Mouse (Mus musculus): ENCODE data around the gene Vamp5.

Gene Vamp5

DNA sequence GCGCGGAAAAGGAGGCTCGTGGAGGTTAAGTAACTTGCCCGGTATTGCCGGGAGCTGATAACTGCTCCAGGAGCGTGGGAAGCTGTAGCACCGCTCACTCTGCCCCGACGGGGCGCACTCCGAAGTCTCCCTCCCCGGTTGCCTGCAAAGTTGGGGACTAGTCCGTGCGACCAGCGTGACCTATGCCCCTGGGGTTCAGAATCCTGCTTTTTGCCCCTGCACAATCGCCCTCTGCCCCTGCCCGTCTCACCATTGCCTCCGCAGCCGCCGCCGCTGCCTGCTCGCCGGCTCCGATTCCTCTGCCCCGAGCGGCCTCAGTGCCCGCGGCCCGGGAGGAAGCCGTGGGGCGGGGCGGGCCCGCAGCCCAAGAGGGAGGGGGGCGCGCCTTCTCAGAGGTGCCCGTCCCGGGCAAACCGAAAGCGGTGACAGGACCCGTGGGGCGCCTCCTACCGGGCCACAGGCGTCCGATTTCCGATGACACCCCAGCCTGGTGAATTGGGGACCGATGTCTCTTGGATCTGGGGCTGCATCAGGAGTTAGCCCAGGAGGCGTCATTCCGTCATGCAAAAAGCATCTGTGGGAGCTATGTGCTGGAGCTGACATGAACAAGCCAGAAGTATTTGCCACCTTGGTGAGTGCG is at the start of gene Vamp5:
Vamp5 (minus strand) TSS at position 338 of the 640 bp plus-strand sequence.
- DNase-seq (ENCODE audit: low spot score in 2 of 2), result peak; percentile 88 to 89

DNA sequence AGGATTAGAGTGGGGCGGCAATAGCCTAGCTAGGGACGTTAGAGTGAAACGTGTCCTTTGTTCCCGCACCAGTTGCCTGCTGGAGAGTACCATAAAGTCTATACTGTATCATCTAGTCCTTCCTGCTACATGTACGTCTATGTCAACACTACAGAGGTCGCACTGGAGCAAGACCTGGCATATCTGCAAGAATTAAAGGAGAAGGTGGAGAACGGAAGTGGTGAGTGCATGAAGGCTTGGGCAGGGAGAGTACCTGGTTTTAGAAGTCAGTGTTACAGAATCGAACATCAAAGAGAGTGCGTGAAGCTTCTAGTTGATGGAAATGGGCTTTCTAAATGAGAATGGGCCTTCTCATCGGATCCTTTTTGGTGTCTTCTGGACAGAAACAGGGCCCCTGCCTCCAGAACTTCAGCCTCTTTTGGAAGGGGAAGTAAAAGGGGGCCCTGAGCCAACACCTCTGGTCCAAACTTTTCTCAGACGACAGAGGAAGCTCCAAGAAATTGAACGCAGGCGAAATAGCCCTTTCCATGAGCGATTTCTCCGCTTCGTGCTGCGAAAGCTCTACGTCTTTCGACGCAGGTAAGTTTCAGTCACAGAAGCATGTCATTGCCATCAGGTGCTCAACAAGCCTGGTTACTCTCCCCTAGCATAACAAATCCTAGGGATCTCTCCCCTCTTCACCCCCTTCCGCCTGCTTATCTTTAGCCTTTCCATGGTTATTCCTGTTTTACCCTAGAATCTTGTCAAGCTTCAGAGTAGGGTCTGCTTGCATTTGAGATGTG is 49.0 kb upstream of the Vamp5 start:
- no peak for DNase-seq (ENCODE audit: low spot score in 2 of 2)

DNA sequence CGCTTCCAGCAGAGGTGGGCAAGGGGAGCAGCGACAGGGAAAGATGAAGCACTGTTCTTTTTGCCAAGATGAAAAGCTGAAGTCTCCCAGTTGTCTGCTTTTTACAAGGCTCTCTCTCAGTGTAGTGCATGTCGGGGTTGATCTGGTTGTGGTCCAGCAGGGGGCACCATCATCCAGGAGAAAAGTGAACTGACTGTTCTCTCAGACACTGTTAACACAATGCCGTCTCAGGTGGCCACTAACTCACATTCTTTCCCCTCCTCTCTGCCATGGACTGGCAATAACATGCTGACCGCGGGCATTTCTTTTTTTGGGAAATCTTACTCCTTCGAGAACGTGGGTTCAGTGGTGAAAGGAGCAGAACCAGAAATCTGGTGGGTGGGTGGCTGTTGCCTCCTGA is 47.8 kb upstream of the Vamp5 start:
- DNase-seq (ENCODE audit: low spot score in 2 of 2), result peak; percentile 38 to 74

DNA sequence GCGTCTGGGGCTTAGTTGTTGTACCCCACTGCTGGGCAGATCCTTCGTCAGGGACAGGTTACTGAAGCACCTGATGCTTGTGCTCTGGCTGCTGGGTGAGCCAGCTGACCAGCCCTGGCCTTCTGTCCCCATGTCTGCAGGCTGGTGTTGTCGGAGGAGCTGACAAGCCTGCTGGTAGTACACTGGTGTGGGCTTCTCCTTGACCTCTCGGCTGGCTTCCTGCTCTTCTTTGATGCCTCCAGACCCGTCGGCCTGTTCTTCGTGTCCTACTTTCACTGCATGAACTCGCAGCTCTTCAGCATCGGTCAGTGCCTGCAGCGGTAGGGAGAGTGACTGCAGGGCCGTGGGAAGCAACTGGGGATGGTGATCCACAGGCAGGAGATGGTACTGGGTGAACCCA is 45.4 kb upstream of the Vamp5 start:
- DNase-seq (ENCODE audit: low spot score in 2 of 2), result no peak

DNA sequence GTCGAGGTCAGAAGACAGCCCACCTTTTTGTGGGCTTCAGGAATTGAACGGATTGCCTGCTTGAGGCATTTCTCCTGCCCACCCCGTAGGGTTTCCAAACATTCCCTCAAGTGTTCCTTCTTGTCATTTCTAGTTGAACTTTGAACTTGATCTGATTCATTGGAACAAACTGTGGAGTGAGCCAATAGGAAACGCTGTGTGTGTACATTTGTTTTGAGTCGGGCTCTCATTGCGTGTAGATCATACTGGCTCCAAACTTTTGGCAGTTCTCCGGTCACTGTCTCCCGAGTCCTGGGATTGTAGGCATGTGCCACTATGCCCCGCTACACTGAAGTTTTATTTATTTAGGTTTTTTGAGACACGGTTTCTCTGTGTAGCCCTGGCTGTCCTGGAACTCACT is 40.6 kb upstream of the Vamp5 start:
- no peak for DNase-seq (ENCODE audit: low spot score in 2 of 2)

DNA sequence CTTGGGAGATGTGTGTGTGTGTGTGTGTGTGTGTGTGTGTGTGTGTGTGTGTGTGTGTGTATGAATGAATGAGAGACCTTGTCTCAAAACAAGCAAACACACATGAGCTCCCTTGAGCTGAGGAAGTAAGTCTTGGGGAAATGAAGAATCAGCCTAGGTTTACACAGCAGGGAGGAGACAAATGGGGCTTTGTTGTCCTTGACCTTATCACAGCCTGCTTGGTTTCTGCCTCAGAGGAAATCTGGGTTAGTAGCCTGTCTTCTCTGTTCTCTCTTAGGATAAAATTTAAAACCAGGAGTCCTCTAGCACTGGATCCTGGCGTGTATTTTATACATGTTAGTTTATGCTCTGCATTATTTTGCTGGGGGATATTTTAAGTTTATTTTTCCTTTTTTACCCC is 39.5 kb upstream of the Vamp5 start:
- DNase-seq (ENCODE audit: low spot score in 2 of 2), result no peak

DNA sequence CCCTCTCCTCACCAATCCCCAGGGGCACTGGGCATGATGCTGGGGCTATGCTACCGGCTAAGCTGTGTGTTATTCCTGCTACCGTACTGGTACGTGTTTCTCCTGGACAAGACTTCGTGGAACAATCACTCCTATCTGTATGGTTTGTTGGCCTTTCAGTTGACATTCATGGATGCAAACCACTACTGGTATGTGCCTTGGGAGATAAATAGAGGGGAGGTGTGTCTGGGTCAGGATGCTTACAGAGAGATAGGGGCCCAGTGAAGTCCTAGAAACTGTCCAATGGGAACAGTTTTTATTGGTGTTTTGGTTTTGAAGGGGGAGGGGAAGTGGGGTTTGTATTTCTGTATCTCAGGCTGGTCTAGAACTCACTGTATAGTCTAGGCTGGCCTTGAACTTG is 38.0 kb upstream of the Vamp5 start:
- DNase-seq (ENCODE audit: low spot score in 2 of 2), result no peak

DNA sequence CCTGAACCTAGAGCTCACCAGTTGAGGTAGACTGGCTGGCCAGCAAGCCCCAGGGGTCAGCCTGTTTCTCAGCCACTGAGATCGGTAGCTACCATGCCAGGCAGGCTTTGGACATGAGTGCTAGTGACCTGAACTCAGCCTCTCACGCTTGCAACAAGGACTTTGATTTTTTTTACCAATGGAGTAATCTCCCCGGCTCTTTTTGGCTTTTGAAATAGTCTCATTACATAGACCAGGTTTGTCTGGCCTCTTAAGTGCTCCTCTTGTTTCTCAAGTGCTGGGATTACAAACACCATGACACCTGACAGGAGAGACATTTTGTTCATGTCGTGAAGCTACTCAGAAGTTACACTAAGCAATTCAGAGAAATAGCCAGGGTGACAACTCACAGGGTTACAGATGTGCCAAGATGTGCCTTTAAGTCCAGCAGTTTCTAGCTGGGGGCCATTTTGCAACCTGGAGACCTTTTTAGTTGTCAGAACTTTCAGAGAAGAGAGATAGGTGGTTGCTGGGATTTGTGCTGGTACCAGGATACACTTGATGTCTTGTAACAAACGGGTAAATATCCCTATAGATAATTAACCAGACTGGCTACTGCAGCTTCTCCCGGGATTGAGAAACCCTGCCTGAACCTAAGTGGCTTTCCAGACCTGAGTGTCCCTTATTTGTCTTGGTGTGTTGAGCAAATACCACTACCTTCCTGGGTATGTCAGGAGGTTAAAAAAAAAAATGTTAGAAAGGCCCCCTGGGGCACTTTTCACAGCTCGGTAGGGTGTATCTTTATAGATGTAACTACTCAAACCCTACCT is 35.9 kb upstream of the Vamp5 start:
- no peak for DNase-seq (ENCODE audit: low spot score in 2 of 2)

DNA sequence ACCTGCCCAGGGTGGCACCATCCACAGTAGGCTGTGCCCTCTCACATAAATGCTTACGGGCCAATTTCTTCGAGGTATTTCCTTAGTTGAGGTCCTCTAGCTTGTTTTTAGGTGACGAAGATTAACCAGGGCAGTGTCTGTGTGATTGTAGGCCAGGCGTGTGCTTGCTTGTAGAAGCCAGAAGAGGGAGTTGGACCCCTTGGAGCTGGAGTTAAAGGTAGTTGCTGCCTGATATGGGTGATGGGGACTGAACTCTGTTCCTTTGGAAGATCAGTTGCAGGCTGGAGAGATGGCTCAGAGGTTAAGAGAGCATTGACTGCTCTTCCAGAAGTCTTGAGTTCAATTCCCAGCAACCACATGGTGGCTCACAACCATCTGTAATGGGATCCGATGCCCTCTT is 34.9 kb upstream of the Vamp5 start:
- no peak for DNase-seq (ENCODE audit: low spot score in 2 of 2)

DNA sequence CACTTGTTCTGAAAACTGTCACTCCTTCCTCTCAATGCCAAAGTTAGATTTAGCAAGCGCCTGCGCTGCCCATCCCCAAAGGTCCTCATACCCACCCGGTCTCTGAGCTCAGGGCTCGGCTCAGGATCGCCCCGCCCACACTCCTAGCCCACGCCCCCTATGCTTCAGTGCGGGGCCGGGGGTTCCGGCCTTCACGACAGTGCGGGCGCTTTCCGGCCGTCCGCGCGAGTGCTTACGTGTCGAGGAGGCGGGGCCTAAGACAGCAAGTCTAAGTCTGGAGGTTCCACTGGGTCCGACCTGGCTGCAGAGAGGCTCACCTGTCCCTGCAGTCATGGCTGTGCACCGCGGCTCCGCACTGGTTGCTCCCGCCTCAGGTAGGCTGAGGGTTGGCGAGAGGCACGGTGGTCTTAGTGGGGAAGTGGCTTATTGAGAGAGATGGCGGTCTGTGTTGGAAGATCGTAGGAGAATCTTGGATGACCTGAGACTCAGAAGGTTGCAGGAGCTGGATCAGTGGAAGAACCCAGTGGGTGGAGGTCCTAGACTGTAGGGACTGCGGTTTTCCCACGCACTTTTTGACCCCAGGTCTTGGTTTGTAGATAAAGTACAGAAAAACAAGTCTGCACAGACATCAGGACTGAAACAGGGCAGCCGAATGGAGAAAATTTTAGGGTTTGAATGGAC is 33.9 kb upstream of the Vamp5 start, which contains the start of gene Ggcx:
Ggcx (plus strand) TSS at position 233 of the 681 bp plus-strand sequence.
- peak; percentile 95 to 97 for DNase-seq (ENCODE audit: low spot score in 2 of 2)

DNA sequence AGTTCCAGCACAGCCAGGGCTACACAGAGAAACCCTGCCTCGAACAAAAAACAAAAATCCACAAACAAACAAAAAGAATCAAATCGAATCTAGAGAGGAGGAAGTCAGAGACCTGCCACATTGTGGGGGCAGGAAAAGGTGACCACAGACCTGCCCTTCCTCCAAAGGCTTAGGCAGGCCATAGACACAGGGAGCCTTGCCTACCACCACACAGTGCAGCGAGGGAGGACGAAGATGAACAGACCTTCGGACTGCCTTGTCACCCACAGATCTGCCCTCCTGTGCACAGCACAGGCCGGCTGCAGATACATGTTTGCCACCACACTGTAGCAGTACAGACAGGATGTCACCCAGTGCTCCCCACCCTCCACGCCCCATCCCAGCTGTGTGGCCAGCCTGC is 30.2 kb upstream of the Vamp5 start:
- no peak for DNase-seq (ENCODE audit: low spot score in 2 of 2)

DNA sequence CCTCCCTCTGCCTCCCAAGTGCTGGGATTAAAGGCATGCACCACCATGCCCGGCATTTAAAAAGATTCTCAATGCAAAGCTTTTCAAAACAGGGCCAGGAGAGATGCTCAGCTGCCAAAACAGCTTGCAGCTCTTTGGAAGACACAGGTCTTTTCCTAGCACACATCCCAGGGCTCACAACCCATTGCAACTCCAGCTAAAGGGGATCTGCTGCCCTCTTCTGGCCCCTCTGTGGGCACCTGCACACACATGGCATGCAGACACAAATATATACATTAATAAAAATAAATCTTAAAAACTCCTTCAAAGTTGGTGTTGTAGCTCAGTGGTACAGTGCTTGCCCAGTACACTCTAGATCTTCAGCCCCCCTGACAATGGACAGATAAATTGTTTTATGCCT is 29.7 kb upstream of the Vamp5 start:
- no peak for DNase-seq (ENCODE audit: low spot score in 2 of 2)

DNA sequence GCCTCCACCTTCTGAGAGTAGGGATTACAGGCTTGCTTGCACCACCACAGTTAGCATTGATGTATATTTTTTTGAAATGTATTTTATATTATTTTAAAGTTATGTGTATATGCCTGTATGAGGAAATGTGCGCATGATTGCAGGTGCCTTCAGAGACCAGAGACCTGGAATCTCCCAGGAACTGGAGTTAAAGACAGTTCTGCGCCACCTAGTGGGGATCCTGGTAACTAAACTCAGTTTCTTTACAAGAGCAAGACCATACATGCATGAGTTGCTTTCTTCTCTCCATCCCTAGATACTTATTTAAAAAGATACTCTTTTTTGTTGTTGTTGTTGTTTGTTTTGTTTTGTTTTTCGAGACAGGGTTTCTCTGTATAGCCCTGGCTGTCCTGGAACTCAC is 29.3 kb upstream of the Vamp5 start:
- DNase-seq (ENCODE audit: low spot score in 2 of 2), result peak in 1 of 2 experiments; percentile 52

DNA sequence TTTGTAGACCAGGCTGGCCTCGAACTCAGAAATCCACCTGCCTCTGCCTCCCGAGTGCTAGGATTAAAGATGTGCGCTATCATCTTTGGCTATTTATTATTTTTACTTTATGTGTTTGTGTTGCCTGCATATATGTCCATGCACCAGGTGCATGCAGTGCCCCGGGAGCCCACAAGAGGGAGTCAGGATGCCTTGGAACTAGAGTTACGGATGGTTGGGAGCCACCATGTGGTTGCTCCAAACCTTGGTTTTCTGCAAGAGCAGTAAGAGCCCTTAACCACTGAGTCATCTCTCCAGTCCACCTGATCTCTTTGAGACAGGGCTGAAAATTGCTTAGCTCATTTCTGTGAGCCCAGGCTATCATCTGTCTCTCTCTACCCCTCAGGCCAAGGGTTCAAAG is 26.9 kb upstream of the Vamp5 start:
- DNase-seq (ENCODE audit: low spot score in 2 of 2), result peak; percentile 49 to 77

DNA sequence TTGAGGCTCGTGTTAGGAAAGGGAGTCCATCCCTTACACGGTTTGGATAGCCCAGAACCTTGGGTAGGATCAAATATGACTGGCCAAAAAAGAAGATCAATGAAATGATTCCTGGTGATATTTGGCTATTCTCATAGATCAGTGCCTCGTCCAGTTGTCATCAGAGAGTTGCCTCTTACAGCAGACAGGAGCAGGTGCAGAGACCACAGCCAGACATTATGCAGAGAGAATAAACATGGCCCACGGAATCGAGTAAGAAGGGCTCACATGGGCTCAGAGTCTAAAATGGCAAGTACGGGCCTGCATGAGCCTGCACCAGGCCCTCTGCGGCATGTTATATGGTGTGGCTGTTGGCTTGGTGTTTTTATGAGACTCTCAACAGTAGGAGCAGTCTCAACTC is 25.1 kb upstream of the Vamp5 start:
- no peak for DNase-seq (ENCODE audit: low spot score in 2 of 2)

DNA sequence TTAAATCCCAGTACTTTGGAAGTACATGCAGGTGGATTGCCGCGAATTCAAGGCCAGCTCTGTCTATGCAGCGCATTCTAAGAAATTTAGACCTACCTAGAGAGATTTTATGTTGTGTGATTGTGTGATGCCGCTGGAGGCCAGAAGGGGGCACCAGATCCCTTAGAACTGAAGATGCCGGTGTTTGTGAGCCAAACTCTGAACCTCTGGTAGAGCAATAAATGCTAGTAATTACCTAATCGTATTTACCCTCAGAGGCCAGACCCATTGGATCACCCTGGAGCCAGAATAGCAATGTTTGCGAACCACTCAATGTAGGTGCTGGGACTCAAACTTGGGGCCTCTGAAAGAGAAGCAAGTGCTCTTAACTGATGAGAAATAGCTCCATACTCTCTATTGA is 21.6 kb upstream of the Vamp5 start:
- peak; percentile 47 to 76 for DNase-seq (ENCODE audit: low spot score in 2 of 2)

DNA sequence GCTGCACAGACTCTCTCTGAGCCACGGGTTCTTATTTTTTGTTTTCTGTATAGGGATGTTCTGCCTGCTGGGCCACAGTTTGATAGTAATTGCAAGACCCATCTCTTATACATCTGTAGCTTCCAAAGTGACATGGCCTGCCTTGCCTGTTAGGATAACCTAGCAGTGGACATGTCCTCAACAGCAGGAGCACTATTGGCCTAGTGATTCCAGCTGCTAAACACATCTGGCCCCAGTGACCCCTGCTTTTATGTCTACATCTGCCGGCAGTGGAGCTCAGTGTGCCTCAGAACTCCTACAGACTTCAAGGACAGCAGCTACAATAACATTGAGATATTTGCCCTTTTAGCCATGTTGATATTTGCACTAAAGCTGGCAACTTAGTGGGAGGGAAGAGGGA is 19.7 kb upstream of the Vamp5 start:
- no peak for DNase-seq (ENCODE audit: low spot score in 2 of 2)

DNA sequence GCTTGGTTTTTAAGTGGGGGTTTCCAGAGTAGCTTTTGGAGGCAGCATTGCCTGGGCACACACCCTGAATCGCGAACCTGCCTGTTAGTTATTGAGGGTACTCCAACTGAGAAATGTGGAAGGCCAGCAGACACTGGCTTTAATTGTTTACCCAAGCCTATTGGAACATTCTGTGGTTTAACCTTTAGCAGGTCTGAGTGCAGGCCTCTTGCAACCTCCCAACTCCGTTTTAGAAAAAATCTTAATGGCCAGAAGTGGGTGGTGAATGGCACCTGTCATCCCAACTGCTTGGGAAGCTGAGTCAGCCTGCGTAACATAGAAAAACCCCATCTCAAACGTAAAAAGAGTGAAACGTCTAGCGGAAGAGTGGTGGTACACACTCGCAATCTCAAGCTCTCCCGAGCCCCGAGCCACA is 16.6 kb upstream of the Vamp5 start:
- no peak for DNase-seq (ENCODE audit: low spot score in 2 of 2)

DNA sequence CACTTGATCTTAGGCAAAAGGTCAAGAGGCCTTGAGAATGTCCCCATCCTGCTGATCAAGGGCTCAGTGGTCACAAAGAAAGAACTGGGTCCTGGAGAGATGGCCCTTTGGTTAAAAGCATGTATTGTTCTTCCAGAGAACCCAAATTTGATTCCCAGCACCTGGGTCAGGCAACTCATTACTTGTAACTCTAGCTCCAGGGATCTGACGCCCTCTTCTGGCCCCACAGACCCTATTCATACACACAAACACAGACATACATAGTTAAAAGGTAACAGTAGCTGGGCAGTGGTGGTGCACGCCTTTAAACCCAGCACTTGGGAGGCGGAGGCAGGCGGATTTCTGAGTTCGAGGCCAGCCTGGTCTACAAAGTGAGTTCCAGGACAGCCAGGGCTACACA is 12.1 kb upstream of the Vamp5 start:
- no peak for DNase-seq (ENCODE audit: low spot score in 2 of 2)

DNA sequence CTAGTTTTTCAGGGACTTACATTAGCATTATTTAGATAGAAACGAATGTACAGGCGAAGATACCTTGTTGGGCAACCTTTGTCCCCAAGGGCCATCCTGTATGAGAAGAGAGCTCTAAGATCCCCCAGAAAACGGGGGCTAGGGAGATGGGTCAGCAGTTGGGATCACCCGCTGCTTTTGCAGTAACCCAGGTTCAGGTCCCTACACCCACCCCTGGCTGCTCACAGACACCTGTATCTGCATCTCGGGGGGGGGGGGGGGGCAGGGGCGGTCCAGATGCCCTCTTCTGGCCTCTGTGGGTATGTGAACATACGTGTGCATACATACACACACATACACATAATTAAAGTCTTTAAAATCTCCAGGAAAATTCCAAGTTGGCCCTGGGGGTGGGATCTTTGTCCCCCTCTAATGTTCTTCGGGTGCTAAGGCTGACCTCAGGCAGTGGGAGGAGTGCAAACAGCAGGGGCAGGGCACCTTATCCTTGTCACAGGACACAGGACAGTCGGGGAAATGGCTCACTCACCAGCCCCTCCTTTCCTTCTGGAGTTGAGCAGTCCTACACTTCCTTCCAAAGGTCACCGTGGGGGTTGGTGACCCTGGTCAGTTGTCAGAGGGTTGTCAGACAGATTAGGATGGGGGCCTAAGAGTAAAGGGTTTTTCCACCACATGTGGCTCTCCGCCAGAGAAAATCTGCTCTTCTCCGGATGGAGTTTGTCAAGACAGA is 10.7 kb upstream of the Vamp5 start:
- DNase-seq (ENCODE audit: low spot score in 2 of 2), result peak; percentile 79 to 81

Measured in heart, adult 9 months (tissue).